Mouse (Mus musculus) forebrain, embryonic 13.5 days (tissue): Measurements from ENCODE around the gene Rpsa. TPM values are rescaled to one million over a fixed set of nuclear protein-coding genes. Genes with fewer than 3 reads are reported as not detected.

ENCODE experiments used
- polyA plus RNA-seq: library from polyadenylated mRNA; unstranded; fragments of >200 nt; fragmentation: Nextera tagmentation; extraction: Ambion mirVana; gene quantifications from 2 replicates; pipeline ENCODE4 v1.2.1, GENCODE M21; 2015

Rpsa gene
- polyA plus RNA-seq, 1 experiment from 2014 or later = 1,184 TPM

Other genes starting within 250 kb of the Rpsa start
- gene Wdr48, start 232.8 kb upstream of the Rpsa start, polyA plus RNA-seq = 67.7 and 76.8 TPM in 2 replicates
- gene Gorasp1, start 190.1 kb upstream of the Rpsa start, polyA plus RNA-seq = 20.0 and 22.9 TPM in 2 replicates
- gene Ttc21a, start 190.1 kb upstream of the Rpsa start, polyA plus RNA-seq = 0.32 and 0.54 TPM in 2 replicates
- gene Csrnp1, start 143.0 kb upstream of the Rpsa start, polyA plus RNA-seq = 1.3 and 1.5 TPM in 2 replicates
- gene Xirp1, start 104.1 kb upstream of the Rpsa start, polyA plus RNA-seq = not detected in 2 replicates
- gene Cx3cr1, start 57.8 kb upstream of the Rpsa start, polyA plus RNA-seq = 4.9 and 5.0 TPM in 2 replicates
- gene Ccr8, start 35.6 kb upstream of the Rpsa start, polyA plus RNA-seq = not detected in 2 replicates
- 31.2 and 38.8 TPM in 2 replicates for gene Slc25a38, start 17.3 kb upstream of the Rpsa start, polyA plus RNA-seq
- gene Mobp, start 22.0 kb downstream of the Rpsa start, polyA plus RNA-seq = 0.49 and 0.89 TPM in 2 replicates
- gene Myrip, start 173.8 kb downstream of the Rpsa start, polyA plus RNA-seq = 1.0 and 1.1 TPM in 2 replicates